ENCODE assay signal across 14 mouse cellular contexts in the genomic region with DNA sequence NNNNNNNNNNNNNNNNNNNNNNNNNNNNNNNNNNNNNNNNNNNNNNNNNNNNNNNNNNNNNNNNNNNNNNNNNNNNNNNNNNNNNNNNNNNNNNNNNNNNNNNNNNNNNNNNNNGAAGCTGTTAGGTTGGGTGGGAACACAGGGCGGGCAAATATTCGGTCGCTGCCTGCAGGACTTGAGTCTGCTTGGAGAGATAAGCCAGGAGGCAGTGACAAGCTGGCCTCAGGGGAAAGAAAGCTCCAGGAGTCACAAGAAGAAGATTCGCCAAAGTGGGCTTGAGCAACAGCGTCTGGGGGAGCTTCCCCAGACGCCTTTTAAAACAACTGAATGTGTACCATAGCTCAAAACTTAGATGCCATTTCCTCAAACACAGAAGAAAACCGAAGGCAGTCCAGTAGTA. TPM values are rescaled to one million over a fixed set of nuclear protein-coding genes. Genes with fewer than 3 reads are reported as not detected.
DNase-seq lines count a peak whose midpoint lies in the region; ATAC-seq and TF ChIP-seq lines count a peak whose summit lies in the region.
"Had no signal": no experiment of that assay in that cellular context is flagged by ENCODE, and none has a peak within 500 bp of the region (broad histone marks: within the 10 kb centered on the region; RNA-seq: fewer than 3 reads in every experiment).

No protein-coding gene starts in this region.

- no peaks in the 10 kb centered on the region for H3K36me3 ChIP-seq in lung, embryonic 14.5 days (ENCODE audit: insufficient read depth)
- H3K36me3 ChIP-seq in liver, embryonic 11.5 days (ENCODE audit: control insufficient read depth, insufficient read depth, low read length) = no peaks in the 10 kb centered on the region
- no peaks in the 10 kb centered on the region for H3K36me3 ChIP-seq in kidney, embryonic 14.5 days (ENCODE audit: control insufficient read depth, insufficient read depth, low read length)
- H3K36me3 ChIP-seq: embryonic facial prominence, embryonic 13.5 days; lung, embryonic 15.5 days; neural tube, embryonic 12.5 days had no signal

- H3K4me1 ChIP-seq in cerebellum, adult 2 months (ENCODE audit: control insufficient read depth, insufficient read depth, low read length) = peaks cover 23% of the 10 kb centered on the region; the same call in 1 of the 2 replicates
- no peaks in the 10 kb centered on the region for H3K4me1 ChIP-seq in lung, embryonic 14.5 days (ENCODE audit: insufficient read depth)
- H3K4me1 ChIP-seq in liver, embryonic 11.5 days (replicated peaks; ENCODE audit: control insufficient read depth, insufficient read depth, low read length) = peaks cover 18% of the 10 kb centered on the region
- no peaks in the 10 kb centered on the region for H3K4me1 ChIP-seq in kidney, embryonic 14.5 days (ENCODE audit: control insufficient read depth, insufficient read depth, low read length)
- H3K4me1 ChIP-seq: lung, embryonic 15.5 days; neural tube, embryonic 12.5 days had no signal

- peak overlapping the region; percentile 12; the same call in 1 of the 2 replicates for H3K4me2 ChIP-seq in lung, embryonic 14.5 days
- peak overlapping the region; percentile 67 for H3K4me2 ChIP-seq in liver, embryonic 11.5 days
- H3K4me2 ChIP-seq in kidney, embryonic 14.5 days (replicated peaks; ENCODE audit: low read depth, low read length) = no peak overlapping the region
- H3K4me2 ChIP-seq: embryonic facial prominence, embryonic 13.5 days; lung, embryonic 15.5 days; neural tube, embryonic 12.5 days had no signal

- no peak for TF ChIP-seq CTCF in cerebellum, adult 2 months (IDR thresholded peaks at IDR 0.05; ENCODE audit: borderline replicate concordance, insufficient read depth, low read depth, low read length)
- TF ChIP-seq CTCF in lung, embryonic 14.5 days (IDR thresholded peaks at IDR 0.05; ENCODE audit: low read depth) = no peak

- no peak overlapping the region for H3K9ac ChIP-seq in lung, embryonic 14.5 days
- H3K9ac ChIP-seq in liver, embryonic 11.5 days (ENCODE audit: low read depth, low read length) = peak overlapping the region; percentile 57
- H3K9ac ChIP-seq in kidney, embryonic 14.5 days (ENCODE audit: low read depth, low read length) = no peak overlapping the region
- H3K9ac ChIP-seq: embryonic facial prominence, embryonic 13.5 days; lung, embryonic 15.5 days; neural tube, embryonic 12.5 days had no signal

- H3K27ac ChIP-seq in cerebellum, adult 2 months (ENCODE audit: insufficient read depth, low read length) = peak overlapping the region; percentile 86
- no peak overlapping the region for H3K27ac ChIP-seq in lung, embryonic 14.5 days (ENCODE audit: low read depth)
- H3K27ac ChIP-seq in liver, embryonic 11.5 days (ENCODE audit: low read depth, low read length) = peak overlapping the region; percentile 88
- H3K27ac ChIP-seq in kidney, embryonic 14.5 days (ENCODE audit: low read depth, low read length) = no peak overlapping the region
- H3K27ac ChIP-seq: embryonic facial prominence, embryonic 13.5 days; lung, embryonic 15.5 days; neural tube, embryonic 12.5 days had no signal

- no peaks in the 10 kb centered on the region for H3K27me3 ChIP-seq in cerebellum, adult 2 months (ENCODE audit: control insufficient read depth, insufficient read depth, low read length)
- no peaks in the 10 kb centered on the region for H3K27me3 ChIP-seq in lung, embryonic 14.5 days (ENCODE audit: insufficient read depth, low read length)
- no peaks in the 10 kb centered on the region for H3K27me3 ChIP-seq in liver, embryonic 11.5 days (replicated peaks; ENCODE audit: control insufficient read depth, insufficient read depth, low read length)
- H3K27me3 ChIP-seq in kidney, embryonic 14.5 days (ENCODE audit: control insufficient read depth, insufficient read depth, low read length) = no peaks in the 10 kb centered on the region
- H3K27me3 ChIP-seq: embryonic facial prominence, embryonic 13.5 days; lung, embryonic 15.5 days; neural tube, embryonic 12.5 days had no signal

- 51% methylated on average over 7 of the region's 7 CpGs for WGBS in cerebellum, adult 2 months
- WGBS in lung, embryonic 14.5 days = 67% methylated on average over 7 of the region's 7 CpGs
- WGBS in liver, embryonic 11.5 days = 31% methylated on average over 7 of the region's 7 CpGs
- WGBS in kidney, embryonic 14.5 days = 78% methylated on average over 7 of the region's 7 CpGs

- ATAC-seq in lung, embryonic 14.5 days (ENCODE audit: insufficient read depth) = no peak
- peak; percentile 96 for ATAC-seq in liver, embryonic 11.5 days (replicated peaks; ENCODE audit: low FRiP score)
- no peak for ATAC-seq in kidney, embryonic 14.5 days (ENCODE audit: low FRiP score, low TSS enrichment)

- DNase-seq in cerebellum, adult 2 months = no peak
- DNase-seq in cerebellum, adult 11 months = no peak
- DNase-seq in lung, embryonic 14.5 days = no peak
- no peak for DNase-seq in lung, postnatal 14 days
- DNase-seq in liver, embryonic 11.5 days (ENCODE audit: low spot score) = no peak
- peak; percentile 61 to 78 for DNase-seq in spleen, postnatal 36 days (ENCODE audit: low spot score in 2 of 2)
- no peak for DNase-seq in right cerebral cortex, postnatal 36 days (ENCODE audit: low spot score in 2 of 2)
- DNase-seq: cerebellum, postnatal 14 days; midbrain, embryonic 14.5 days; retina, postnatal 1 day had no signal

- no peak overlapping the region for H3K4me3 ChIP-seq in cerebellum, adult 2 months (replicated peaks; ENCODE audit: insufficient read depth, low read depth, low read length)
- H3K4me3 ChIP-seq in lung, embryonic 14.5 days (ENCODE audit: low read depth, low read length) = no peak overlapping the region
- H3K4me3 ChIP-seq in liver, embryonic 11.5 days (ENCODE audit: low read depth, low read length) = peak overlapping the region; percentile 17
- no peak overlapping the region for H3K4me3 ChIP-seq in kidney, embryonic 14.5 days (ENCODE audit: low read length)
- H3K4me3 ChIP-seq: embryonic facial prominence, embryonic 13.5 days; lung, embryonic 15.5 days; neural tube, embryonic 12.5 days had no signal

- TF ChIP-seq POLR2A in cerebellum, adult 2 months (IDR thresholded peaks at IDR 0.05; ENCODE audit: borderline replicate concordance, insufficient read depth, low read length) = no peak

- no peaks in the 10 kb centered on the region for H3K9me3 ChIP-seq in lung, embryonic 14.5 days (ENCODE audit: low read depth, low read length)
- H3K9me3 ChIP-seq in liver, embryonic 11.5 days (ENCODE audit: control insufficient read depth, low read length) = no peaks in the 10 kb centered on the region
- no peaks in the 10 kb centered on the region for H3K9me3 ChIP-seq in kidney, embryonic 14.5 days (ENCODE audit: control insufficient read depth, low read length)
- H3K9me3 ChIP-seq: embryonic facial prominence, embryonic 13.5 days; lung, embryonic 15.5 days; neural tube, embryonic 12.5 days had no signal

RNA-seq across cellular contexts. Expression of a gene that starts 20.9 kb away (rescaled TPM):
- 36.3 and 41.9 TPM in 2 replicates for polyA plus RNA-seq in cerebellum, adult 2 months (2012; rRNA removed)
- polyA plus RNA-seq in lung, embryonic 14.5 days (2014; fragmentation: Nextera tagmentation; extraction: Ambion mirVana) = 2.3 and 2.6 TPM in 2 replicates
- 5.6 and 7.1 TPM in 2 replicates for polyA plus RNA-seq in liver, embryonic 11.5 days (2014; fragmentation: Nextera tagmentation; extraction: Ambion mirVana)
- polyA plus RNA-seq in kidney, embryonic 14.5 days (2014; fragmentation: Nextera tagmentation; extraction: Ambion mirVana) = 3.1 and 3.3 TPM in 2 replicates

RNA-seq across cellular contexts. Expression of a gene that starts 57.6 kb away (rescaled TPM):
- 25.1 and 27.2 TPM in 2 replicates for polyA plus RNA-seq in cerebellum, adult 2 months (2012; rRNA removed)
- 47.0 and 48.3 TPM in 2 replicates for polyA plus RNA-seq in lung, embryonic 14.5 days (2014; fragmentation: Nextera tagmentation; extraction: Ambion mirVana)
- 40.1 and 40.3 TPM in 2 replicates for polyA plus RNA-seq in liver, embryonic 11.5 days (2014; fragmentation: Nextera tagmentation; extraction: Ambion mirVana)
- 52.9 and 54.6 TPM in 2 replicates for polyA plus RNA-seq in kidney, embryonic 14.5 days (2014; fragmentation: Nextera tagmentation; extraction: Ambion mirVana)

Comparison
In these comparisons a context has a peak if more than half of its experiments do, and no peak if none do; other contexts are left out.
1. DNase-seq: peak in spleen, postnatal 36 days (2 of 2); none in cerebellum, adult 2 months (0 of 2), cerebellum, adult 11 months (single experiment), lung, embryonic 14.5 days (single experiment), lung, postnatal 14 days (single experiment), liver, embryonic 11.5 days (single experiment) and right cerebral cortex, postnatal 36 days (0 of 2).
2. H3K27ac ChIP-seq: peak in cerebellum, adult 2 months (single experiment) and liver, embryonic 11.5 days (single experiment); none in lung, embryonic 14.5 days (single experiment) and kidney, embryonic 14.5 days (single experiment).